Mouse (Mus musculus): Measurements from ENCODE around the gene C1ra. TPM values are rescaled to one million over a fixed set of nuclear protein-coding genes. Genes with fewer than 3 reads are reported as not detected.

C1ra gene
- polyA plus RNA-seq, 1 experiment from 2014 or later, result 0.12 TPM

Other genes with a start within 250 kb of the C1ra start
- gene Cd163, start 207.7 kb upstream of the C1ra start, polyA plus RNA-seq (2014; fragmentation: Nextera tagmentation; extraction: Ambion mirVana), result 0.04 and 0.24 TPM in 2 replicates
- gene Pex5, start 97.3 kb upstream of the C1ra start, polyA plus RNA-seq (2014; fragmentation: Nextera tagmentation; extraction: Ambion mirVana), result 63.8 and 66.2 TPM in 2 replicates
- gene Clstn3, start 47.6 kb upstream of the C1ra start, polyA plus RNA-seq (2014; fragmentation: Nextera tagmentation; extraction: Ambion mirVana), result 78.0 and 105 TPM in 2 replicates
- gene C1rl, start 19.3 kb upstream of the C1ra start, polyA plus RNA-seq (2014; fragmentation: Nextera tagmentation; extraction: Ambion mirVana), result 0.09 and 0.27 TPM in 2 replicates
- gene C1s1, start 30.0 kb downstream of the C1ra start, polyA plus RNA-seq (2014; fragmentation: Nextera tagmentation; extraction: Ambion mirVana), result 0.27 and 0.28 TPM in 2 replicates
- not detected in 2 replicates for gene C1rb, start 57.9 kb downstream of the C1ra start, polyA plus RNA-seq (2014; fragmentation: Nextera tagmentation; extraction: Ambion mirVana)
- gene C1s2, start 123.7 kb downstream of the C1ra start, polyA plus RNA-seq (2014; fragmentation: Nextera tagmentation; extraction: Ambion mirVana), result 0.08 TPM in 2 replicates
- gene Lpcat3, start 150.6 kb downstream of the C1ra start, polyA plus RNA-seq (2014; fragmentation: Nextera tagmentation; extraction: Ambion mirVana), result 31.9 and 34.6 TPM in 2 replicates
- gene Emg1, start 199.8 kb downstream of the C1ra start, polyA plus RNA-seq (2014; fragmentation: Nextera tagmentation; extraction: Ambion mirVana), result 111 and 120 TPM in 2 replicates
- 249 and 250 TPM in 2 replicates for gene Phb2, start 199.9 kb downstream of the C1ra start, polyA plus RNA-seq (2014; fragmentation: Nextera tagmentation; extraction: Ambion mirVana)
- gene Ptpn6, start 226.3 kb downstream of the C1ra start, polyA plus RNA-seq (2014; fragmentation: Nextera tagmentation; extraction: Ambion mirVana), result 2.1 and 5.6 TPM in 2 replicates
- gene Grcc10, start 229.0 kb downstream of the C1ra start, polyA plus RNA-seq (2014; fragmentation: Nextera tagmentation; extraction: Ambion mirVana), result 689 and 844 TPM in 2 replicates
- gene Gm45234, start 243.6 kb downstream of the C1ra start, polyA plus RNA-seq (2014; fragmentation: Nextera tagmentation; extraction: Ambion mirVana), result not detected in 2 replicates
- gene Atn1, start 244.1 kb downstream of the C1ra start, polyA plus RNA-seq (2014; fragmentation: Nextera tagmentation; extraction: Ambion mirVana), result 24.4 and 32.3 TPM in 2 replicates

Data from midbrain, embryonic 14.5 days (tissue).